Mouse (Mus musculus) ES-E14 (cell line): ENCODE data around the gene Chkb. TPM values are rescaled to one million over a fixed set of nuclear protein-coding genes. Genes with fewer than 3 reads are reported as not detected.

Experiments used
- DNase-seq: peaks from one replicate; pipeline ENCODE4 v3.0.0-alpha.2; 2013; ENCODE audit warnings: low read depth, low spot score
- H3K27ac ChIP-seq: 2 replicates; pipeline ENCODE4 v1.5.1; 2012; ENCODE audit warnings: low read depth, mild to moderate bottlenecking, low read length, moderate library complexity, mixed read lengths; ENCODE audit not compliant: poor library complexity, insufficient read depth, severe bottlenecking
- H3K36me3 ChIP-seq: 2 replicates; pipeline ENCODE4 v1.6.1; 2012; ENCODE audit warnings: mild to moderate bottlenecking, low read length, moderate library complexity, mixed read lengths; ENCODE audit not compliant: control insufficient read depth, poor library complexity, insufficient read depth, severe bottlenecking
- H3K4me1 ChIP-seq, 2 experiments: fragments of 150-350 bp in 1 of 2; sonication (generic) in 1 of 2; 2 replicates each; pipeline ENCODE4 v1.6.1; 2012; ENCODE audit warnings: low read length in 2 of 2, mild to moderate bottlenecking in 1 of 2, mixed read lengths in 1 of 2; ENCODE audit not compliant: control insufficient read depth in 2 of 2, insufficient read depth in 2 of 2, poor library complexity in 1 of 2
- H3K4me3 ChIP-seq, 2 experiments: fragments of 150-350 bp in 1 of 2; sonication (generic) in 1 of 2; 2 replicates each; pipeline ENCODE4 v1.5.1; 2012; ENCODE audit warnings: low read length in 2 of 2, low read depth in 1 of 2, mild to moderate bottlenecking in 1 of 2, mixed read lengths in 1 of 2; ENCODE audit not compliant: insufficient read depth in 1 of 2, poor library complexity in 1 of 2, severe bottlenecking in 1 of 2
- H3K9ac ChIP-seq: 2 replicates; pipeline ENCODE4 v1.6.1; 2012; ENCODE audit warnings: low read depth, mild to moderate bottlenecking, low read length, mixed read lengths; ENCODE audit not compliant: poor library complexity, insufficient read depth, severe bottlenecking
- H3K9me3 ChIP-seq: fragments of 150-350 bp; sonication (generic); 2 replicates; pipeline ENCODE4 v1.6.1; 2012; ENCODE audit warnings: low read depth, mild to moderate bottlenecking, low read length; ENCODE audit not compliant: control insufficient read depth, insufficient read depth
- CHD2 ChIP-seq: IDR thresholded peaks from 2 replicates; pipeline ENCODE4 v1.6.1; 2014; ENCODE audit warnings: mild to moderate bottlenecking, low read depth, low read length, inconsistent platforms
- HCFC1 ChIP-seq: IDR thresholded peaks from 2 replicates; pipeline ENCODE4 v1.6.1; 2012; ENCODE audit warnings: low read length, inconsistent platforms, borderline replicate concordance; ENCODE audit not compliant: insufficient read depth
- MAFK ChIP-seq: IDR thresholded peaks from 2 replicates; pipeline ENCODE4 v1.6.1; 2014; ENCODE audit warnings: mild to moderate bottlenecking, low read depth, low read length, inconsistent platforms; ENCODE audit not compliant: insufficient read depth
- ZC3H11A ChIP-seq: IDR thresholded peaks from 2 replicates; pipeline ENCODE4 v1.6.1; 2012; ENCODE audit warnings: low read depth, mild to moderate bottlenecking, inconsistent platforms, low read length, borderline replicate concordance
- ZNF384 ChIP-seq: IDR thresholded peaks from 2 replicates; pipeline ENCODE4 v1.6.1; 2012; ENCODE audit warnings: low read depth, low read length, inconsistent platforms
- in situ Hi-C, 2 experiments: fragments of 600-800 bp; cut with MboI; formaldehyde crosslinking; loops; one replicate each; pipeline ENCODE4 v1.15.1; 2025; ENCODE audit warnings: low sequenced_read_pairs in 2 of 2, inconsistent platforms in 1 of 2; ENCODE audit not compliant: unreplicated experiment in 2 of 2
- total RNA-seq: library from RNA; depleted of rRNA; stranded (reverse); fragments of 300-350 nt; gene quantifications from 2 replicates; pipeline ENCODE4 v1.2.3, GENCODE M21; 2012

Gene Chkb
- total RNA-seq, 1 experiment: 29.0 TPM

DNA sequence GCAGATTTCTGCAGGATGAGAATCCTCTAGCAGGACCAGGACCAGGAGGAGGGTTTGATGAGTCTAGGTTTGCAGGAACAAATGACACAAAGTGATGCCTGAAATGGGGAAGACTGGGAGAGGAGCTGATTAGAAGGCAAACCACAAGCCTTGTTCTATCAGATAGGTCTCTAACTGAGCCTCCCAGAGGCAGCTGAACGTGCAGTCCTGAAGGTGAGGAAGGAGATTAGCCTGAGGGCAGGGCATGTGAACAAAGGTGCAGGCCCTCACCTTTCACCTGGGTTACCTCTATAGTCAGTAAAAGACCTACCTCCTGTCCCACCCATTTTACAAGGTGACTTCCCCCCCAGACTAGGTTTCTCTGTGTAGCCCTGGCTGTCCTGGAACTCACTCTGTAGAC, 30.0 kb downstream of the Chkb start:
- Histone ChIP-seq H3K9ac (no peak overlapping the region), H3K9me3 (no peaks in the 10 kb centered on the region), H3K36me3 (no peaks in the 10 kb centered on the region), H3K27ac (no peak overlapping the region), H3K4me1 (peaks cover 0 to 5% of the 10 kb centered on the region in 2 experiments; a peak in 1 of 4 replicates), H3K4me3 (no peak overlapping the region)
- TF ChIP-seq HCFC1 (no peak), CHD2 (no peak), ZNF384 (no peak), ZC3H11A (no peak), MAFK (no peak)
- in situ Hi-C loops: no loop called here
- no peak for DNase-seq

DNA sequence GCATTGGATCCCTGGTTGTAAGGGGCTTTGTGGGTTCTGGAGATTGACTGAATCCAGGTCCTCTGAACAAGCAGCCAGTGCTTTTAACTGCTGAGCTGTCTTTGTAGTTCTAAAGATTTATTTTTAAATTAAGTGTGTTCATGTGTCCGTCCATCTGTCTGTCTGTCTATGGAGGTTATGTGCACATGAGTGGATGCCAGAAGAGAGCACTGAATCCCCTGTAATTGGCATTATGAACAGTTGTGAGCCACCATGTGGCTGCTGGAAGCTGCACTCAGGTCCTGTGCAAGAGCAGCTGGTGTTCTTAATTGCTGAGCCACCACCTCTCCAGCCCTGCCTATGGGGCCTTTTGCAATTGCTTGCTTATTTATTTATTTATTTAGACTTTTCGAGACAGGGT, 31.6 kb downstream of the Chkb start:
- Histone ChIP-seq H3K4me3 (no peak overlapping the region), H3K9me3 (no peaks in the 10 kb centered on the region), H3K9ac (no peak overlapping the region), H3K4me1 (peaks cover 0 to 5% of the 10 kb centered on the region in 2 experiments; a peak in 1 of 4 replicates), H3K27ac (no peak overlapping the region), H3K36me3 (no peaks in the 10 kb centered on the region)
- no peak for DNase-seq
- TF ChIP-seq ZNF384 (no peak), HCFC1 (no peak), MAFK (no peak), CHD2 (no peak), ZC3H11A (no peak)
- in situ Hi-C loops: no loop called here

- H3K9me3 ChIP-seq: no peaks in the 10 kb centered on the region
- no peak overlapping the region for H3K27ac ChIP-seq
- in situ Hi-C loops: no loop called here
- no peak overlapping the region for H3K4me3 ChIP-seq
- no peak overlapping the region for H3K9ac ChIP-seq
- no peaks in the 10 kb centered on the region for H3K36me3 ChIP-seq
- peaks cover 0 to 5% of the 10 kb centered on the region in 2 experiments; a peak in 1 of 4 replicates for H3K4me1 ChIP-seq
- DNase-seq: no peak
- TF ChIP-seq CHD2 (no peak), ZC3H11A (no peak), ZNF384 (no peak), HCFC1 (no peak), MAFK (no peak)
Measured at GRCm38 (mm10) chr15:89396883-89397282, 32.8 kb downstream of the Chkb start.

GRCm38 (mm10) chr15:89390081-89390480, 39.6 kb downstream of the Chkb start:
- no peak for DNase-seq
- no peak overlapping the region for H3K4me3 ChIP-seq
- no peaks in the 10 kb centered on the region for H3K9me3 ChIP-seq
- in situ Hi-C loops: no loop called here
- no peaks in the 10 kb centered on the region for H3K36me3 ChIP-seq
- H3K9ac ChIP-seq: no peak overlapping the region
- H3K4me1 ChIP-seq: peaks cover 0 to 6% of the 10 kb centered on the region in 2 experiments; a peak in 1 of 4 replicates
- no peak for TF ChIP-seq HCFC1
- TF ChIP-seq ZC3H11A: no peak
- TF ChIP-seq MAFK: no peak
- no peak for TF ChIP-seq CHD2
- TF ChIP-seq ZNF384: no peak
- H3K27ac ChIP-seq: no peak overlapping the region

DNA sequence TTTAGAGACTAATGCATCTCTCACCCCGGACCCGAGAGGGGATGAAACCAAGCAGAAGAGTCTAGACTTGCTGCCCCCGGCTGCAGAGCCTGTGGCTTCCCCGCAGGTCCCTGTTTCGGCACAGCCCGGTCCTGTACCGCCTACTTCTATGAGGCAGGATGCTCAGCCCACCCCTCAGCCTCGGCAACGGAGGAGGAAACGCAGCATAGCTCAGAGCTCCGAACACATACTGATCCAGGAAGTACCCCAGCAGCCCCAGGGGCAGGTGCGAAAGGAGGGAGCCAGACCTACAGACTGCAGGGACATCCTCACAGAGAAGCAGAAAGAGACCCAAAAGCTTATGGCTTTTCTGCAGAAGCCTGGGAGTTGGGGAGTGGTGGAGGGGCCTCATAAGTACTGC, 42.6 kb downstream of the Chkb start:
- DNase-seq: no peak
- TF ChIP-seq CHD2: no peak
- TF ChIP-seq HCFC1: no peak
- TF ChIP-seq MAFK: no peak
- no peak overlapping the region for H3K9ac ChIP-seq
- H3K27ac ChIP-seq: no peak overlapping the region
- H3K4me3 ChIP-seq: peak overlapping the region; percentile 12 to 39; a peak in 2 of 4 replicates
- no peaks in the 10 kb centered on the region for H3K36me3 ChIP-seq
- in situ Hi-C loops: no loop called here
- H3K9me3 ChIP-seq: no peaks in the 10 kb centered on the region
- H3K4me1 ChIP-seq: peaks cover 0 to 6% of the 10 kb centered on the region in 2 experiments; a peak in 1 of 4 replicates
